Mouse (Mus musculus): Measurements from ENCODE around the gene Ptges3. TPM values are rescaled to one million over a fixed set of nuclear protein-coding genes. Genes with fewer than 3 reads are reported as not detected.
"Not testable (repeated sequence)": the region's sequence is repeated elsewhere in the genome, so short reads cannot be mapped to it uniquely, and the experiment has no call there.

The Ptges3 gene
- polyA plus RNA-seq, 1 experiment from 2014 or later = 495 TPM

- Histone ChIP-seq H3K27ac (no peak overlapping the region), H3K27me3 (no peaks in the 10 kb centered on the region), H3K9me3 (replicated peaks) (no peaks in the 10 kb centered on the region), H3K4me3 (no peak overlapping the region), H3K36me3 (peaks cover 6% of the 10 kb centered on the region; the same call in 1 of the 2 replicates), H3K4me2 (replicated peaks) (no peak overlapping the region), H3K9ac (no peak overlapping the region), H3K4me1 (peaks cover 19% of the 10 kb centered on the region)
- 94% methylated on average over 6 of the region's 6 CpGs for WGBS
- ATAC-seq (ENCODE audit: low FRiP score) = no peak
Observed at GRCm38 (mm10) chr10:128062221-128062989, 3.7 kb downstream of the Ptges3 start.

- WGBS = 95% methylated on average over 5 of the region's 5 CpGs
- ATAC-seq (ENCODE audit: low FRiP score) = no peak
Observed at GRCm38 (mm10) chr10:128066072-128066471, 7.3 kb downstream of the Ptges3 start.

GRCm38 (mm10) chr10:128069201-128069600, 10.4 kb downstream of the Ptges3 start:
- no peaks in the 10 kb centered on the region for H3K9me3 ChIP-seq (replicated peaks)
- WGBS = 93% methylated on average over 4 of the region's 4 CpGs

More at GRCm38 (mm10) chr10:128066072-128066471, 7.3 kb downstream of the Ptges3 start:
- Histone ChIP-seq H3K9me3 (replicated peaks) (no peaks in the 10 kb centered on the region), H3K36me3 (peaks cover 28% of the 10 kb centered on the region), H3K27ac (no peak overlapping the region), H3K4me3 (no peak overlapping the region), H3K4me1 (no peaks in the 10 kb centered on the region; the same call in 1 of the 2 replicates), H3K27me3 (no peaks in the 10 kb centered on the region), H3K9ac (no peak overlapping the region), H3K4me2 (replicated peaks) (no peak overlapping the region)

GRCm38 (mm10) chr10:128070432-128070831, 11.7 kb downstream of the Ptges3 start:
- not testable (repeated sequence) for H3K27ac ChIP-seq; H3K4me2 ChIP-seq (replicated peaks); H3K27me3 ChIP-seq; ATAC-seq (ENCODE audit: low FRiP score); H3K4me1 ChIP-seq; H3K9ac ChIP-seq; H3K9me3 ChIP-seq (replicated peaks); H3K4me3 ChIP-seq
- H3K36me3 ChIP-seq = peaks cover 62% of the 10 kb centered on the region
- WGBS = 100% methylated on average over 2 of the region's 2 CpGs

More at GRCm38 (mm10) chr10:128069201-128069600, 10.4 kb downstream of the Ptges3 start:
- H3K27ac ChIP-seq = no peak overlapping the region
- peaks cover 54% of the 10 kb centered on the region for H3K36me3 ChIP-seq
- H3K4me3 ChIP-seq = no peak overlapping the region
- no peak overlapping the region for H3K9ac ChIP-seq
- no peak overlapping the region for H3K4me2 ChIP-seq (replicated peaks)
- H3K27me3 ChIP-seq = no peaks in the 10 kb centered on the region
- ATAC-seq (ENCODE audit: low FRiP score) = no peak
- H3K4me1 ChIP-seq = no peaks in the 10 kb centered on the region

GRCm38 (mm10) chr10:128078269-128078668, 19.5 kb downstream of the Ptges3 start:
- H3K27ac ChIP-seq; ATAC-seq (ENCODE audit: low FRiP score); H3K9ac ChIP-seq; H3K27me3 ChIP-seq; H3K9me3 ChIP-seq (replicated peaks); H3K4me2 ChIP-seq (replicated peaks); H3K4me3 ChIP-seq; H3K4me1 ChIP-seq: not testable (repeated sequence)
- 85% methylated on average over 5 of the region's 5 CpGs for WGBS
- H3K36me3 ChIP-seq = peaks cover 34% of the 10 kb centered on the region

GRCm38 (mm10) chr10:128080496-128080895, 21.7 kb downstream of the Ptges3 start:
- ATAC-seq (ENCODE audit: low FRiP score) = no peak
- no peak overlapping the region for H3K9ac ChIP-seq
- WGBS = 91% methylated on average over 1 of the region's 1 CpGs

GRCm38 (mm10) chr10:128081807-128082476, 23.2 kb downstream of the Ptges3 start:
- 69% methylated on average over 6 of the region's 6 CpGs for WGBS
- Histone ChIP-seq H3K4me3 (peak overlapping the region; percentile 95), H3K9ac (peak overlapping the region; percentile 74), H3K27me3 (no peaks in the 10 kb centered on the region), H3K4me1 (peaks cover 17% of the 10 kb centered on the region), H3K9me3 (replicated peaks) (no peaks in the 10 kb centered on the region), H3K27ac (no peak overlapping the region), H3K4me2 (replicated peaks) (peak overlapping the region; percentile 65), H3K36me3 (peaks cover 35% of the 10 kb centered on the region)
- ATAC-seq (ENCODE audit: low FRiP score) = no peak

More at GRCm38 (mm10) chr10:128080496-128080895, 21.7 kb downstream of the Ptges3 start:
- H3K36me3 ChIP-seq = peaks cover 24% of the 10 kb centered on the region
- H3K9me3 ChIP-seq (replicated peaks) = no peaks in the 10 kb centered on the region
- peaks cover 17% of the 10 kb centered on the region for H3K4me1 ChIP-seq
- no peak overlapping the region for H3K4me3 ChIP-seq
- H3K27me3 ChIP-seq = no peaks in the 10 kb centered on the region
- no peak overlapping the region for H3K4me2 ChIP-seq (replicated peaks)
- no peak overlapping the region for H3K27ac ChIP-seq

GRCm38 (mm10) chr10:128082477-128082808, 23.7 kb downstream of the Ptges3 start:
- peak overlapping the region; percentile 95 for H3K4me3 ChIP-seq
- peaks cover 17% of the 10 kb centered on the region for H3K4me1 ChIP-seq
- H3K9ac ChIP-seq = peak overlapping the region; percentile 74
- peak overlapping the region; percentile 76 for H3K27ac ChIP-seq
- peak overlapping the region; percentile 65 for H3K4me2 ChIP-seq (replicated peaks)
- no peaks in the 10 kb centered on the region for H3K27me3 ChIP-seq
- peak; percentile 1; the same call in 1 of the 2 replicates for ATAC-seq (ENCODE audit: low FRiP score)
- no peaks in the 10 kb centered on the region for H3K9me3 ChIP-seq (replicated peaks)
- peaks cover 34% of the 10 kb centered on the region for H3K36me3 ChIP-seq
- WGBS = 21% methylated on average over 9 of the region's 9 CpGs

GRCm38 (mm10) chr10:128082880-128083421, 24.2 kb downstream of the Ptges3 start, which contains the start of gene Atp5b:
TSS of gene Atp5b (plus strand) at chr10:128083273.
- Histone ChIP-seq H3K9me3 (replicated peaks) (no peaks in the 10 kb centered on the region), H3K9ac (peak within 1 kb of the TSS; percentile 99), H3K4me2 (replicated peaks) (peak within 1 kb of the TSS; percentile 97), H3K27ac (peak within 1 kb of the TSS; percentile 81), H3K4me1 (peaks cover 17% of the 10 kb centered on the region), H3K27me3 (no peaks in the 10 kb centered on the region), H3K36me3 (peaks cover 34% of the 10 kb centered on the region), H3K4me3 (peak within 1 kb of the TSS; percentile 95)
- WGBS = 0% methylated on average over 34 of the region's 34 CpGs
- peak; percentile 99 for ATAC-seq (ENCODE audit: low FRiP score)

- ATAC-seq (ENCODE audit: low FRiP score) = peak; percentile 4
- H3K4me2 ChIP-seq (replicated peaks) = peak overlapping the region; percentile 97
- under 1% methylated on average over 22 of the region's 22 CpGs for WGBS
- H3K9me3 ChIP-seq (replicated peaks) = no peaks in the 10 kb centered on the region
- H3K27ac ChIP-seq = peak overlapping the region; percentile 81
- peak overlapping the region; percentile 99 for H3K9ac ChIP-seq
- H3K4me1 ChIP-seq = peaks cover 17% of the 10 kb centered on the region
- peaks cover 39% of the 10 kb centered on the region for H3K36me3 ChIP-seq
- H3K27me3 ChIP-seq = no peaks in the 10 kb centered on the region
- peak overlapping the region; percentile 95 for H3K4me3 ChIP-seq
Observed at GRCm38 (mm10) chr10:128083688-128084087, 24.9 kb downstream of the Ptges3 start.

GRCm38 (mm10) chr10:128084160-128084559, 25.4 kb downstream of the Ptges3 start:
- H3K9ac ChIP-seq = peak overlapping the region; percentile 99
- peak overlapping the region; percentile 95 for H3K4me3 ChIP-seq
- ATAC-seq (ENCODE audit: low FRiP score) = no peak
- H3K27ac ChIP-seq = peak overlapping the region; percentile 81
- peaks cover 17% of the 10 kb centered on the region for H3K4me1 ChIP-seq
- H3K36me3 ChIP-seq = peaks cover 44% of the 10 kb centered on the region
- H3K9me3 ChIP-seq (replicated peaks) = no peaks in the 10 kb centered on the region
- H3K4me2 ChIP-seq (replicated peaks) = peak overlapping the region; percentile 97
- H3K27me3 ChIP-seq = no peaks in the 10 kb centered on the region
- 6% methylated on average over 3 of the region's 3 CpGs for WGBS

- Histone ChIP-seq H3K36me3 (peaks cover 57% of the 10 kb centered on the region), H3K27ac (no peak overlapping the region), H3K4me3 (no peak overlapping the region), H3K9ac (no peak overlapping the region), H3K4me1 (peaks cover 24% of the 10 kb centered on the region), H3K9me3 (replicated peaks) (no peaks in the 10 kb centered on the region), H3K27me3 (no peaks in the 10 kb centered on the region), H3K4me2 (replicated peaks) (no peak overlapping the region)
- WGBS = 80% methylated on average over 6 of the region's 6 CpGs
- no peak for ATAC-seq (ENCODE audit: low FRiP score)
Observed at GRCm38 (mm10) chr10:128086391-128086790, 27.6 kb downstream of the Ptges3 start.
